Mouse (Mus musculus) spleen, adult 2 months (tissue): ENCODE data around the gene Csnk2a1.

Source experiments
- CTCF ChIP-seq: fragments of 200-500 bp; IDR thresholded peaks from 2 replicates; pipeline ENCODE4 v1.5.1; 2011; ENCODE audit warnings: mild to moderate bottlenecking, inconsistent platforms; ENCODE audit not compliant: insufficient read depth, insufficient read length, insufficient replicate concordance; ENCODE audit errors: extremely low read depth
- POLR2A ChIP-seq: fragments of 200-500 bp; IDR thresholded peaks from 2 replicates; pipeline ENCODE4 v1.6.1; 2011; ENCODE audit warnings: low read depth, low read length, inconsistent platforms

DNA sequence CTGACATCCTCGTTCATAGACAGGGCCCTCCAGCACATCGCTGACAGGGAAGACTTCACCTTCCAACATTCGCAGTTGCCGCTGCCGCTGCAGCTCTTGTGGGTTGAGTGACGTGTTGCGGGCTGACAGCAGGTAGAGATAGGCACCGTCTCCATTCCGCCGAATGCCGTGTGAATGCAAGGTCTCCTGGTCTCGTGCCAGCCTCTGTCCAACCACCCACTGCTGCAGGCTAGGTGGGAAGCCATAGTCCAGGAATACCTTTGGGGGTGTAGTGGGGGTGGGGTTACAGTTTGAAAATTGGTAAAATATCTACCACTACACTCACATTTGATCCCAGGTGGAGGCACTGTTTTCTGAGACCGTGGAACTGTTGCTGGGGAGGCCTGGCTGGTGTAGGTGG lies 99.5 kb downstream of the Csnk2a1 start:
- TF ChIP-seq POLR2A (no peak), CTCF (no peak)
